Mouse (Mus musculus) heart, postnatal 25 days (tissue): ENCODE data around the gene Ipo13. TPM values are rescaled to one million over a fixed set of nuclear protein-coding genes. Genes with fewer than 3 reads are reported as not detected.
A peak's percentile ranks its signal among the peaks of the same experiment; 100 is the strongest.

Source experiments
- DNase-seq: peaks from one replicate; pipeline ENCODE4 v3.0.0; 2022; ENCODE audit warnings: low spot score
- intact Hi-C: fragments of 180-260 bp; cut with DNase I; formaldehyde crosslinking; loops from one replicate; pipeline ENCODE4 v1.15.1; 2025
- total RNA-seq, 2 experiments: library from RNA; stranded (reverse); gene quantifications; 2 replicates each; pipeline ENCODE4 v1.2.3; 2021

Gene Ipo13
- total RNA-seq, 2 experiments from 2014 or later, result 76.0 to 77.1 TPM

GRCm38 (mm10) chr4:117916386-117916785 is 1.6 kb upstream of the Ipo13 start:
- intact Hi-C loops, result no loop called here
- no peak for DNase-seq

- intact Hi-C loops, result no loop called here
- DNase-seq, result no peak
These were observed 798 bp upstream of the Ipo13 start for GRCm38 (mm10) chr4:117915489-117916105.

GRCm38 (mm10) chr4:117914031-117914430 is 768 bp downstream of the Ipo13 start:
- DNase-seq, result no peak
- intact Hi-C loops, result loop anchor here (1.0 to 5.0 kb wide), 2 partner anchors 22 to 263 kb away; partner anchors contain the start of gene Dph2

GRCm38 (mm10) chr4:117913421-117913820 is 1.4 kb downstream of the Ipo13 start:
- intact Hi-C loops, result loop anchor here (5.0 kb wide), 1 partner anchor 264 kb away; no protein-coding TSS in a partner anchor

GRCm38 (mm10) chr4:117912685-117913273 is 2.0 kb downstream of the Ipo13 start:
- intact Hi-C loops, result loop anchor here (5.0 kb wide), 1 partner anchor 265 kb away; no protein-coding TSS in a partner anchor
- no peak for DNase-seq

More at GRCm38 (mm10) chr4:117913421-117913820, 1.4 kb downstream of the Ipo13 start:
- no peak for DNase-seq

GRCm38 (mm10) chr4:117912131-117912561 is 2.7 kb downstream of the Ipo13 start:
- intact Hi-C loops, result loop anchor here (5.0 kb wide), 1 partner anchor 265 kb away; no protein-coding TSS in a partner anchor

GRCm38 (mm10) chr4:117908834-117909453 is 5.9 kb downstream of the Ipo13 start:
- intact Hi-C loops, result no loop called here
- DNase-seq, result no peak

More at GRCm38 (mm10) chr4:117912131-117912561, 2.7 kb downstream of the Ipo13 start:
- no peak for DNase-seq

- no peak for DNase-seq
- intact Hi-C loops, result no loop called here
These were observed 8.6 kb downstream of the Ipo13 start for GRCm38 (mm10) chr4:117906196-117906595.

- DNase-seq, result no peak
- intact Hi-C loops, result no loop called here
These were observed 10.0 kb downstream of the Ipo13 start for GRCm38 (mm10) chr4:117904761-117905160.

- intact Hi-C loops, result no loop called here
- no peak for DNase-seq
These were observed 10.7 kb downstream of the Ipo13 start for GRCm38 (mm10) chr4:117904094-117904493.

GRCm38 (mm10) chr4:117898111-117898510 is 16.7 kb downstream of the Ipo13 start:
- intact Hi-C loops, result no loop called here
- no peak for DNase-seq

- no peak for DNase-seq
- intact Hi-C loops, result no loop called here
These were observed 18.8 kb downstream of the Ipo13 start for GRCm38 (mm10) chr4:117896031-117896430.

GRCm38 (mm10) chr4:117895339-117895738 is 19.5 kb downstream of the Ipo13 start:
- intact Hi-C loops, result no loop called here
- no peak for DNase-seq

- intact Hi-C loops, result no loop called here
- DNase-seq, result no peak
These were observed 20.2 kb downstream of the Ipo13 start for GRCm38 (mm10) chr4:117894601-117895000.

GRCm38 (mm10) chr4:117893376-117893775 is 21.4 kb downstream of the Ipo13 start:
- DNase-seq, result no peak
- intact Hi-C loops, result no loop called here

GRCm38 (mm10) chr4:117891738-117892161 is 23.0 kb downstream of the Ipo13 start, which contains the start of gene Dph2:
TSS of gene Dph2 (minus strand) at chr4:117892032.
- intact Hi-C loops, result loop anchor here (1.0 kb wide), 1 partner anchor 23 kb away; the partner anchor contains the start of gene Ipo13

GRCm38 (mm10) chr4:117890750-117891149 is 24.0 kb downstream of the Ipo13 start:
- DNase-seq, result no peak
- intact Hi-C loops, result no loop called here

More at GRCm38 (mm10) chr4:117891738-117892161, 23.0 kb downstream of the Ipo13 start, which contains the start of gene Dph2:
- DNase-seq, result peak; percentile 75

GRCm38 (mm10) chr4:117890031-117890430 is 24.8 kb downstream of the Ipo13 start:
- DNase-seq, result no peak
- intact Hi-C loops, result no loop called here

GRCm38 (mm10) chr4:117889471-117889870 is 25.3 kb downstream of the Ipo13 start:
- intact Hi-C loops, result no loop called here
- DNase-seq, result no peak

- intact Hi-C loops, result no loop called here
- no peak for DNase-seq
These were observed 26.9 kb downstream of the Ipo13 start for GRCm38 (mm10) chr4:117887920-117888319.

GRCm38 (mm10) chr4:117887133-117887532 is 27.7 kb downstream of the Ipo13 start, which contains the start of gene Atp6v0b:
TSS of gene Atp6v0b (minus strand) at chr4:117887333.
- peak; percentile 89 for DNase-seq
- intact Hi-C loops, result no loop called here
